Mouse (Mus musculus) intestine, embryonic 16.5 days (tissue): ENCODE measurements at regions not wholly inside any gene's neighbourhood (a gene's known extent, or its start where the extent isn't known, plus 50 kb on each side); places are given as distances from the start of the nearest gene placed in this dataset.

ENCODE experiments used
- ATAC-seq: fragments of 200-750 bp; cut with Nextera tagmentation; 2 replicates; pipeline ENCODE4 v1.8.0; 2017; ENCODE audit warnings: moderate TSS enrichment, moderate library complexity
- H3K27ac ChIP-seq: fragments of 300-500 bp; sonication (generic); 2 replicates; pipeline ENCODE4 v1.5.1; 2014; ENCODE audit warnings: mild to moderate bottlenecking, low read length
- H3K27me3 ChIP-seq: fragments of 300-500 bp; sonication (generic); replicated peaks from 2 replicates; pipeline ENCODE4 v1.6.1; 2014; ENCODE audit warnings: low read length, control low read depth, mixed read lengths; ENCODE audit not compliant: control insufficient read depth, insufficient read depth
- H3K36me3 ChIP-seq: fragments of 300-500 bp; sonication (generic); 2 replicates; pipeline ENCODE4 v1.6.1; 2014; ENCODE audit warnings: low read length, control low read depth; ENCODE audit not compliant: control insufficient read depth, insufficient read depth
- H3K4me1 ChIP-seq: fragments of 300-500 bp; sonication (generic); 2 replicates; pipeline ENCODE4 v1.6.1; 2014; ENCODE audit warnings: low read length, control low read depth, mixed read lengths; ENCODE audit not compliant: control insufficient read depth, insufficient read depth
- H3K4me2 ChIP-seq: fragments of 300-500 bp; sonication (generic); 2 replicates; pipeline ENCODE4 v1.6.1; 2014; ENCODE audit warnings: low read depth, low read length, control low read depth
- H3K4me3 ChIP-seq: fragments of 300-500 bp; sonication (generic); 2 replicates; pipeline ENCODE4 v1.5.1; 2014; ENCODE audit warnings: mild to moderate bottlenecking, low read length
- H3K9ac ChIP-seq: fragments of 300-500 bp; sonication (generic); 2 replicates; pipeline ENCODE4 v1.6.1; 2014; ENCODE audit warnings: low read depth, low read length
- H3K9me3 ChIP-seq: fragments of 300-500 bp; sonication (generic); 2 replicates; pipeline ENCODE4 v1.6.1; 2016; ENCODE audit warnings: low read length, control low read depth; ENCODE audit not compliant: control insufficient read depth
- WGBS: fragments of 180-500 bp; shearing (Covaris S2); extraction: QIAGEN DNeasy Blood & Tissue Kit; methylation state at CpG from one replicate; pipeline ENCODE4 v1.1.7; 2014; 5-methylcytosine and 5-hydroxymethylcytosine counted together

- no peaks in the 10 kb centered on the region for H3K27me3 ChIP-seq
- H3K4me1 ChIP-seq, result no peaks in the 10 kb centered on the region
- H3K27ac ChIP-seq, result no peak overlapping the region
- no peaks in the 10 kb centered on the region for H3K9me3 ChIP-seq
- 79% methylated on average over 6 of the region's 6 CpGs for WGBS
- no peak overlapping the region for H3K4me3 ChIP-seq
- no peaks in the 10 kb centered on the region for H3K36me3 ChIP-seq
- H3K4me2 ChIP-seq, result no peak overlapping the region
- no peak for ATAC-seq
- H3K9ac ChIP-seq, result no peak overlapping the region
These were observed 286.3 kb downstream of the Slitrk6 start for GRCm38 (mm10) chr14:110468457-110469311.
